Comparison of ENCODE assay signal across 15 mouse cellular contexts in genomic region chr3:9441566-9442540, GRCm38 (mm10).
DNase-seq lines count a peak whose midpoint lies in the region; ATAC-seq and TF ChIP-seq lines count a peak whose summit lies in the region.
"Had no signal": no experiment of that assay in that cellular context is flagged by ENCODE, and none has a peak within 500 bp of the region (broad histone marks: within the 10 kb centered on the region; RNA-seq: fewer than 3 reads in every experiment).

No protein-coding gene starts in this region.

- ATAC-seq in neutrophil, adult 5-6 weeks (ENCODE audit: extremely low read depth, insufficient number of reproducible peaks, low FRiP score, poor library complexity, severe bottlenecking): 0 out of 2 replicates have a peak, but pooled peaks have one; percentile 16
- ATAC-seq: hindbrain, postnatal 0 days; midbrain, embryonic 15.5 days had no signal

- peak overlapping the region; percentile 10 for H3K27ac ChIP-seq in left cerebral cortex, adult 2 months
- H3K27ac ChIP-seq in heart, embryonic 10.5 days: peak overlapping the region; percentile 83
- H3K27ac ChIP-seq: hindbrain, postnatal 0 days; midbrain, embryonic 15.5 days had no signal

- H3K27me3 ChIP-seq in heart, embryonic 10.5 days (ENCODE audit: insufficient read depth, poor library complexity, severe bottlenecking): no peaks in the 10 kb centered on the region
- H3K27me3 ChIP-seq: midbrain, embryonic 15.5 days had no signal

- H3K4me1 ChIP-seq in heart, embryonic 10.5 days: peaks cover 35% of the 10 kb centered on the region
- H3K4me1 ChIP-seq: midbrain, embryonic 15.5 days had no signal

- no peak for TF ChIP-seq CTCF in left cerebral cortex, adult 2 months (IDR thresholded peaks at IDR 0.05)

- intact Hi-C loops in left cerebral cortex, adult 2 months (cut with DNase I): no loop called here

- H3K4me3 ChIP-seq in left cerebral cortex, adult 2 months: no peak overlapping the region
- H3K4me3 ChIP-seq in heart, embryonic 10.5 days: no peak overlapping the region
- H3K4me3 ChIP-seq: midbrain, embryonic 15.5 days had no signal

- no peaks in the 10 kb centered on the region for H3K9me3 ChIP-seq in heart, embryonic 10.5 days
- H3K9me3 ChIP-seq: midbrain, embryonic 15.5 days had no signal

- peaks cover 33% of the 10 kb centered on the region for H3K36me3 ChIP-seq in heart, embryonic 10.5 days
- H3K36me3 ChIP-seq: midbrain, embryonic 15.5 days had no signal

- no peak for DNase-seq in left cerebral cortex, adult 2 months (ENCODE audit: extremely low spot score in 1 of 2, low spot score in 2 of 2)
- no peak for DNase-seq in left cerebral cortex, adult 11 months (ENCODE audit: low spot score)
- DNase-seq in R1 (ENCODE audit: low read depth, low spot score): peak; percentile 23
- DNase-seq in heart, embryonic 10.5 days (ENCODE audit: low spot score): peak; percentile 76
- DNase-seq in T-cell, adult 2 months (ENCODE audit: low spot score): no peak
- DNase-seq in kidney, postnatal 25 days: no peak
- DNase-seq in embryo, embryonic 11 days: no peak
- DNase-seq: cerebellum, adult 11-12 months; gastrocnemius, postnatal 36 days; kidney, adult 8-10 months; lung, postnatal 10 days; retina, postnatal 1 day had no signal

- 62% methylated on average over 27 of the region's 27 CpGs for WGBS in heart, embryonic 10.5 days

Comparison
In these comparisons a context has a peak if more than half of its experiments do, and no peak if none do; other contexts are left out.
1. DNase-seq: peak in R1 (single experiment) and heart, embryonic 10.5 days (single experiment); none in left cerebral cortex, adult 2 months (0 of 2), left cerebral cortex, adult 11 months (single experiment), T-cell, adult 2 months (single experiment), kidney, postnatal 25 days (0 of 2) and embryo, embryonic 11 days (single experiment).